Mouse (Mus musculus): ENCODE results near the gene Tmppe. TPM values are rescaled to one million over a fixed set of nuclear protein-coding genes. Genes with fewer than 3 reads are reported as not detected.
"Not testable (repeated sequence)": the region's sequence is repeated elsewhere in the genome, so short reads cannot be mapped to it uniquely, and the experiment has no call there.

The Tmppe gene
- polyA plus RNA-seq (2012; rRNA removed): 4.3 and 5.1 TPM in 2 replicates

GRCm38 (mm10) chr9:114400949-114401684, at the start of gene Tmppe, which contains the start of gene Glb1:
TSS of gene Tmppe (plus strand) at chr9:114401105.
TSS of gene Glb1 (plus strand) at chr9:114401076.
- no peak for TF ChIP-seq CTCF (IDR thresholded peaks at IDR 0.05; ENCODE audit: extremely low read depth, insufficient read depth, low read length)
- peak; percentile 65 for TF ChIP-seq POLR2A (IDR thresholded peaks at IDR 0.05; ENCODE audit: extremely low read depth, insufficient read depth, low read length)
- Histone ChIP-seq H3K27ac (ENCODE audit: insufficient read depth, low read length) (peak within 1 kb of the TSS; percentile 92), H3K4me3 (ENCODE audit: insufficient read depth, low read length) (peak within 1 kb of the TSS; percentile 84)

GRCm38 (mm10) chr9:114367783-114368470, 33.0 kb upstream of the Tmppe start:
- peaks cover 2% of the 10 kb centered on the region; the same call in 1 of the 2 replicates for H3K4me1 ChIP-seq (ENCODE audit: control insufficient read depth, insufficient read depth, low read length)
- TF ChIP-seq POLR2A (IDR thresholded peaks at IDR 0.05; ENCODE audit: extremely low read depth, insufficient read depth, low read length) (no peak), CTCF (IDR thresholded peaks at IDR 0.05; ENCODE audit: extremely low read depth, insufficient read depth, low read length) (no peak)
- H3K4me3 ChIP-seq (ENCODE audit: insufficient read depth, low read length): peak overlapping the region; percentile 42
- no peak overlapping the region for H3K27ac ChIP-seq (ENCODE audit: insufficient read depth, low read length)

More at GRCm38 (mm10) chr9:114400949-114401684, at the start of gene Tmppe, which contains the start of gene Glb1:
- H3K4me1 ChIP-seq (ENCODE audit: control insufficient read depth, insufficient read depth, low read length): no peaks in the 10 kb centered on the region

GRCm38 (mm10) chr9:114368471-114368858, 32.4 kb upstream of the Tmppe start:
- peaks cover 2% of the 10 kb centered on the region; the same call in 1 of the 2 replicates for H3K4me1 ChIP-seq (ENCODE audit: control insufficient read depth, insufficient read depth, low read length)
- no peak overlapping the region for H3K27ac ChIP-seq (ENCODE audit: insufficient read depth, low read length)
- H3K4me3 ChIP-seq (ENCODE audit: insufficient read depth, low read length): peak overlapping the region; percentile 42
- TF ChIP-seq POLR2A (IDR thresholded peaks at IDR 0.05; ENCODE audit: extremely low read depth, insufficient read depth, low read length) (no peak), CTCF (IDR thresholded peaks at IDR 0.05; ENCODE audit: extremely low read depth, insufficient read depth, low read length) (no peak)

GRCm38 (mm10) chr9:114369389-114369788, 31.5 kb upstream of the Tmppe start:
- H3K4me1 ChIP-seq (ENCODE audit: control insufficient read depth, insufficient read depth, low read length); H3K27ac ChIP-seq (ENCODE audit: insufficient read depth, low read length); H3K4me3 ChIP-seq (ENCODE audit: insufficient read depth, low read length): not testable (repeated sequence)

- not testable (repeated sequence) for H3K27ac ChIP-seq (ENCODE audit: insufficient read depth, low read length); H3K4me1 ChIP-seq (ENCODE audit: control insufficient read depth, insufficient read depth, low read length); H3K4me3 ChIP-seq (ENCODE audit: insufficient read depth, low read length)
These were observed 29.2 kb upstream of the Tmppe start for GRCm38 (mm10) chr9:114371717-114372116.

GRCm38 (mm10) chr9:114375276-114375962, 25.5 kb upstream of the Tmppe start:
- TF ChIP-seq CTCF (IDR thresholded peaks at IDR 0.05; ENCODE audit: extremely low read depth, insufficient read depth, low read length) (no peak), POLR2A (IDR thresholded peaks at IDR 0.05; ENCODE audit: extremely low read depth, insufficient read depth, low read length) (no peak)
- no peaks in the 10 kb centered on the region for H3K4me1 ChIP-seq (ENCODE audit: control insufficient read depth, insufficient read depth, low read length)
- H3K4me3 ChIP-seq (ENCODE audit: insufficient read depth, low read length): no peak overlapping the region

GRCm38 (mm10) chr9:114377168-114377567, 23.7 kb upstream of the Tmppe start:
- no peak for TF ChIP-seq CTCF (IDR thresholded peaks at IDR 0.05; ENCODE audit: extremely low read depth, insufficient read depth, low read length)
- no peak for TF ChIP-seq POLR2A (IDR thresholded peaks at IDR 0.05; ENCODE audit: extremely low read depth, insufficient read depth, low read length)
- Histone ChIP-seq H3K27ac (ENCODE audit: insufficient read depth, low read length) (no peak overlapping the region), H3K4me1 (ENCODE audit: control insufficient read depth, insufficient read depth, low read length) (no peaks in the 10 kb centered on the region), H3K4me3 (ENCODE audit: insufficient read depth, low read length) (no peak overlapping the region)

More at GRCm38 (mm10) chr9:114375276-114375962, 25.5 kb upstream of the Tmppe start:
- no peak overlapping the region for H3K27ac ChIP-seq (ENCODE audit: insufficient read depth, low read length)

GRCm38 (mm10) chr9:114379871-114380270, 21.0 kb upstream of the Tmppe start:
- no peaks in the 10 kb centered on the region for H3K4me1 ChIP-seq (ENCODE audit: control insufficient read depth, insufficient read depth, low read length)
- TF ChIP-seq POLR2A (IDR thresholded peaks at IDR 0.05; ENCODE audit: extremely low read depth, insufficient read depth, low read length) (no peak), CTCF (IDR thresholded peaks at IDR 0.05; ENCODE audit: extremely low read depth, insufficient read depth, low read length) (no peak)
- no peak overlapping the region for H3K4me3 ChIP-seq (ENCODE audit: insufficient read depth, low read length)
- no peak overlapping the region for H3K27ac ChIP-seq (ENCODE audit: insufficient read depth, low read length)

GRCm38 (mm10) chr9:114380881-114381733, 19.8 kb upstream of the Tmppe start:
- no peak overlapping the region for H3K27ac ChIP-seq (ENCODE audit: insufficient read depth, low read length)

More at GRCm38 (mm10) chr9:114380881-114381733, 19.8 kb upstream of the Tmppe start:
- Histone ChIP-seq H3K4me1 (ENCODE audit: control insufficient read depth, insufficient read depth, low read length) (no peaks in the 10 kb centered on the region), H3K4me3 (ENCODE audit: insufficient read depth, low read length) (no peak overlapping the region)
- TF ChIP-seq POLR2A (IDR thresholded peaks at IDR 0.05; ENCODE audit: extremely low read depth, insufficient read depth, low read length) (no peak), CTCF (IDR thresholded peaks at IDR 0.05; ENCODE audit: extremely low read depth, insufficient read depth, low read length) (peak; percentile 47; the same call in 1 of the 2 replicates)

Data from cortical plate, adult 2 months (tissue).